Mouse (Mus musculus): Measurements from ENCODE around the gene Dtx4. TPM values are rescaled to one million over a fixed set of nuclear protein-coding genes. Genes with fewer than 3 reads are reported as not detected.

Gene Dtx4
- total and polyA plus RNA-seq, 3 experiments = 3.7 to 6.2 (median 5.7) TPM

DNA sequence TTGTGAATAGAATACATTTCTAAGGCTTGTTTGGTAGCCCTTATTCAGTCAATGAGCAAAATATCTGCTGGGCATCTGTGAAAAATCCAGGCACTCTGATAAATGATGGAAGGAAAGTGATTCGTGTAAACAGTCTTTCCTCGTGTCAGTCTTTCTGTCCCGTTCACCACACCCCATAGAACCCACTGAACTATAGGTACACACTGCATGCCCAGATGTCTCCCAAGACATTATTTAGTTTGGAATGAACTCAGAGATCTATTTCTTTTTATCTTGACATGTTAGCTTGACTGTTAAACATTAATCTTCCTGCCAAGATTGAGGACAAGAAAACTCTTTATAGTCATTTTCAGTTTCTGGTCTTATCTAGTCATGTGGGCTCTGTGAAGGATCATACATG, 82.9 kb downstream of the Dtx4 start:
- no peaks in the 10 kb centered on the region for H3K27me3 ChIP-seq (ENCODE audit: control insufficient read depth, insufficient read depth, low read length)
- H3K27ac ChIP-seq = no peak overlapping the region
- intact Hi-C loops (cut with DNase I) = no loop called here
- H3K36me3 ChIP-seq (ENCODE audit: control insufficient read depth, insufficient read depth, low read length) = no peaks in the 10 kb centered on the region
- no peak for DNase-seq
- H3K4me3 ChIP-seq = no peak overlapping the region
- H3K79me2 ChIP-seq (replicated peaks; ENCODE audit: control insufficient read depth, insufficient read depth, low read length) = no peaks in the 10 kb centered on the region
- no peaks in the 10 kb centered on the region for H3K4me1 ChIP-seq (ENCODE audit: control insufficient read depth, insufficient read depth, low read length)
- no peak for TF ChIP-seq POLR2A (IDR thresholded peaks at IDR 0.05; ENCODE audit: insufficient read depth, low read depth, low read length)
- no peak for TF ChIP-seq CTCF (IDR thresholded peaks at IDR 0.05)
- TF ChIP-seq EP300 (IDR thresholded peaks at IDR 0.05; ENCODE audit: insufficient read depth, low read depth, low read length) = no peak
- 65% methylated on average over 3 of the region's 3 CpGs for WGBS
- no peak overlapping the region for H3K9ac ChIP-seq (ENCODE audit: low read depth, low read length)

DNA sequence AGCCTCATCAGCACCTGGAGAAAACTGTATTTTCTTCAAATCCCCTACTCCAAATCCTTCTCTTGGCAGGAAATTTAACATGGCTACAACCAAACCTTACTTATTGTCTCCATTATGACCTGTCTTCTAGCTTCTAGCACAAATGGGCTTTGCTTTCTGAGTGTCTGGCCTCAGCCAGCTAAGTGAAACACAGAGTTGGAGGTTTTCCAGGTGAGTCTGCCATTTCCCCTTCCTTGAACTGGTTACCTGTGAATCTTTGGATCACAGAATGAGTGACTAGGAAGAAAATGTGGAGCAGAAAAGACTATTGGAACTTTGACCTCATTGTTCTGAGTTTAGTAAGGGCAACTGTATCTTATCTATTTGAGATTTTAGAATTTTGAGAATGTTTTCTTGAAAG, 83.9 kb downstream of the Dtx4 start, which contains the start of gene Olfr1441:
TSS of gene Olfr1441 (plus strand) at position 73 of the 400 bp plus-strand sequence.
- H3K4me1 ChIP-seq (ENCODE audit: control insufficient read depth, insufficient read depth, low read length) = no peaks in the 10 kb centered on the region
- TF ChIP-seq POLR2A (IDR thresholded peaks at IDR 0.05; ENCODE audit: insufficient read depth, low read depth, low read length) (no peak), CTCF (IDR thresholded peaks at IDR 0.05) (no peak), EP300 (IDR thresholded peaks at IDR 0.05; ENCODE audit: insufficient read depth, low read depth, low read length) (no peak)
- no peak within 1 kb of the TSS for H3K27ac ChIP-seq
- no peak within 1 kb of the TSS for H3K9ac ChIP-seq (ENCODE audit: low read depth, low read length)
- H3K4me3 ChIP-seq = no peak within 1 kb of the TSS
- H3K36me3 ChIP-seq (ENCODE audit: control insufficient read depth, insufficient read depth, low read length) = no peaks in the 10 kb centered on the region
- H3K27me3 ChIP-seq (ENCODE audit: control insufficient read depth, insufficient read depth, low read length) = no peaks in the 10 kb centered on the region
- no peaks in the 10 kb centered on the region for H3K79me2 ChIP-seq (replicated peaks; ENCODE audit: control insufficient read depth, insufficient read depth, low read length)
- intact Hi-C loops (cut with DNase I) = no loop called here
- no peak for DNase-seq

Other genes with a start within 250 kb of the Dtx4 start
- not detected for gene Olfr235, start 240.4 kb downstream of the Dtx4 start, total RNA-seq (2021)
- gene Olfr235, start 240.4 kb downstream of the Dtx4 start, polyA plus RNA-seq (2012; rRNA removed) = not detected in 2 replicates
- gene Olfr1434, start 221.6 kb downstream of the Dtx4 start, total RNA-seq (2021) = not detected
- gene Olfr1434, start 221.6 kb downstream of the Dtx4 start, polyA plus RNA-seq (2012; rRNA removed) = not detected in 2 replicates
- gene Olfr1436, start 202.3 kb downstream of the Dtx4 start, total RNA-seq (2021) = not detected
- not detected in 2 replicates for gene Olfr1436, start 202.3 kb downstream of the Dtx4 start, polyA plus RNA-seq (2012; rRNA removed)
- gene Olfr1437, start 176.4 kb downstream of the Dtx4 start, total RNA-seq (2021) = not detected
- not detected in 2 replicates for gene Olfr1437, start 176.4 kb downstream of the Dtx4 start, polyA plus RNA-seq (2012; rRNA removed)
- gene Olfr1438-ps1, start 165.5 kb downstream of the Dtx4 start, total RNA-seq (2021) = not detected
- gene Olfr1438-ps1, start 165.5 kb downstream of the Dtx4 start, polyA plus RNA-seq (2012; rRNA removed) = not detected in 2 replicates
- not detected for gene Olfr1440, start 114.2 kb downstream of the Dtx4 start, total RNA-seq (2021)
- gene Olfr1440, start 114.2 kb downstream of the Dtx4 start, polyA plus RNA-seq (2012; rRNA removed) = not detected in 2 replicates
- not detected for gene Olfr1441, start 84.0 kb downstream of the Dtx4 start, total RNA-seq (2021)
- gene Olfr1441, start 84.0 kb downstream of the Dtx4 start, polyA plus RNA-seq (2012; rRNA removed) = not detected in 2 replicates
- not detected for gene Pfpl, start 73.5 kb downstream of the Dtx4 start, total RNA-seq (2021)
- gene Pfpl, start 73.5 kb downstream of the Dtx4 start, polyA plus RNA-seq (2012; rRNA removed) = not detected in 2 replicates
- gene Mpeg1, start 40.7 kb downstream of the Dtx4 start, total RNA-seq (2021) = 1 to 10 TPM; 7.4 to 8.0 TPM
- gene Mpeg1, start 40.7 kb downstream of the Dtx4 start, polyA plus RNA-seq (2012; rRNA removed) = 3.5 and 4.3 TPM in 2 replicates
- 1 to 10 TPM; 4.4 to 4.7 TPM for gene Fam111a, start 44.3 kb upstream of the Dtx4 start, total RNA-seq (2021)
- gene Fam111a, start 44.3 kb upstream of the Dtx4 start, polyA plus RNA-seq (2012; rRNA removed) = 1.5 and 2.7 TPM in 2 replicates
- not detected for gene Gm4952, start 98.5 kb upstream of the Dtx4 start, total RNA-seq (2021)
- not detected in 2 replicates for gene Gm4952, start 98.5 kb upstream of the Dtx4 start, polyA plus RNA-seq (2012; rRNA removed)
- gene Glyat, start 131.9 kb upstream of the Dtx4 start, total RNA-seq (2021) = not detected
- gene Glyat, start 131.9 kb upstream of the Dtx4 start, polyA plus RNA-seq (2012; rRNA removed) = 0.20 TPM in 1 of 2 replicates, not detected in the other
- gene Olfr1442, start 169.0 kb upstream of the Dtx4 start, total RNA-seq (2021) = not detected
- not detected in 2 replicates for gene Olfr1442, start 169.0 kb upstream of the Dtx4 start, polyA plus RNA-seq (2012; rRNA removed)
- not detected for gene Olfr1443, start 176.7 kb upstream of the Dtx4 start, total RNA-seq (2021)
- gene Olfr1443, start 176.7 kb upstream of the Dtx4 start, polyA plus RNA-seq (2012; rRNA removed) = not detected in 2 replicates
- not detected for gene Keg1, start 194.3 kb upstream of the Dtx4 start, total RNA-seq (2021)
- 0.10 TPM in 1 of 2 replicates, not detected in the other for gene Keg1, start 194.3 kb upstream of the Dtx4 start, polyA plus RNA-seq (2012; rRNA removed)

Data from heart, adult 2 months (tissue).